ENCODE assay signal across 14 mouse cellular contexts in genomic region chr19:58250237-58250636, GRCm38 (mm10).
"Had no signal": no experiment of that assay in that cellular context is flagged by ENCODE, and none has a peak within 500 bp of the region (broad histone marks: within the 10 kb centered on the region; RNA-seq: fewer than 3 reads in every experiment).

No protein-coding gene starts in this region.

- DNase-seq: gastrocnemius, postnatal 14 days; gastrocnemius, postnatal 36 days; heart, adult 11 months; heart, adult 2 months; heart, postnatal 14 days; heart, postnatal 36 days; kidney, adult 11 months; kidney, adult 2 months; kidney, adult 9 months; kidney, postnatal 14 days; kidney, postnatal 36 days; layer of hippocampus, adult 9-11 months; layer of hippocampus, postnatal 36 days; left cerebral cortex, postnatal 4 days had no signal
